Mouse (Mus musculus): ENCODE results near the gene Mob3b. TPM values are rescaled to one million over a fixed set of nuclear protein-coding genes. Genes with fewer than 3 reads are reported as not detected.

Mob3b gene
- polyA plus RNA-seq, 1 experiment from 2014 or later = 14.7 TPM

- 81% methylated on average over 3 of the region's 3 CpGs for WGBS
- Histone ChIP-seq H3K27ac (ENCODE audit: low read length) (no peak overlapping the region), H3K36me3 (ENCODE audit: insufficient read depth, low read length) (no peaks in the 10 kb centered on the region), H3K4me2 (replicated peaks; ENCODE audit: low read depth, low read length) (no peak overlapping the region), H3K9ac (replicated peaks; ENCODE audit: low read length) (no peak overlapping the region), H3K27me3 (ENCODE audit: insufficient read depth, low read length) (no peaks in the 10 kb centered on the region), H3K4me1 (ENCODE audit: insufficient read depth, low read length) (peaks cover 8% of the 10 kb centered on the region), H3K4me3 (ENCODE audit: low read length) (no peak overlapping the region), H3K9me3 (ENCODE audit: low read length) (no peaks in the 10 kb centered on the region)
- no peak for ATAC-seq (ENCODE audit: low FRiP score, low TSS enrichment)
Observed at GRCm38 (mm10) chr4:35032758-35033157, 124.5 kb downstream of the Mob3b start.

- Histone ChIP-seq H3K4me3 (ENCODE audit: low read length) (no peak overlapping the region), H3K36me3 (ENCODE audit: insufficient read depth, low read length) (no peaks in the 10 kb centered on the region), H3K4me2 (replicated peaks; ENCODE audit: low read depth, low read length) (no peak overlapping the region), H3K9me3 (ENCODE audit: low read length) (no peaks in the 10 kb centered on the region), H3K4me1 (ENCODE audit: insufficient read depth, low read length) (peaks cover 8% of the 10 kb centered on the region), H3K9ac (replicated peaks; ENCODE audit: low read length) (no peak overlapping the region), H3K27ac (ENCODE audit: low read length) (no peak overlapping the region), H3K27me3 (ENCODE audit: insufficient read depth, low read length) (no peaks in the 10 kb centered on the region)
- WGBS = 20% methylated on average over 3 of the region's 3 CpGs
- peak; percentile 23; the same call in 1 of the 2 replicates for ATAC-seq (ENCODE audit: low FRiP score, low TSS enrichment)
Observed at GRCm38 (mm10) chr4:35031623-35032022, 125.7 kb downstream of the Mob3b start.

- Histone ChIP-seq H3K4me1 (ENCODE audit: insufficient read depth, low read length) (peaks cover 8% of the 10 kb centered on the region), H3K9ac (replicated peaks; ENCODE audit: low read length) (no peak overlapping the region), H3K4me2 (replicated peaks; ENCODE audit: low read depth, low read length) (no peak overlapping the region), H3K36me3 (ENCODE audit: insufficient read depth, low read length) (no peaks in the 10 kb centered on the region), H3K9me3 (ENCODE audit: low read length) (no peaks in the 10 kb centered on the region), H3K27me3 (ENCODE audit: insufficient read depth, low read length) (no peaks in the 10 kb centered on the region), H3K4me3 (ENCODE audit: low read length) (no peak overlapping the region), H3K27ac (ENCODE audit: low read length) (no peak overlapping the region)
- peak; percentile 6; the same call in 1 of the 2 replicates for ATAC-seq (ENCODE audit: low FRiP score, low TSS enrichment)
- 58% methylated on average over 5 of the region's 5 CpGs for WGBS
Observed at GRCm38 (mm10) chr4:35031141-35031540, 126.1 kb downstream of the Mob3b start.

- Histone ChIP-seq H3K4me2 (replicated peaks; ENCODE audit: low read depth, low read length) (no peak overlapping the region), H3K27me3 (ENCODE audit: insufficient read depth, low read length) (no peaks in the 10 kb centered on the region), H3K4me1 (ENCODE audit: insufficient read depth, low read length) (no peaks in the 10 kb centered on the region), H3K36me3 (ENCODE audit: insufficient read depth, low read length) (no peaks in the 10 kb centered on the region), H3K9me3 (ENCODE audit: low read length) (no peaks in the 10 kb centered on the region), H3K27ac (ENCODE audit: low read length) (no peak overlapping the region), H3K9ac (replicated peaks; ENCODE audit: low read length) (no peak overlapping the region), H3K4me3 (ENCODE audit: low read length) (no peak overlapping the region)
- 96% methylated on average over 1 of the region's 1 CpGs for WGBS
- peak; percentile 46; the same call in 1 of the 2 replicates for ATAC-seq (ENCODE audit: low FRiP score, low TSS enrichment)
Observed at GRCm38 (mm10) chr4:35018416-35018815, 138.9 kb downstream of the Mob3b start.

- Histone ChIP-seq H3K27me3 (ENCODE audit: insufficient read depth, low read length) (no peaks in the 10 kb centered on the region), H3K4me2 (replicated peaks; ENCODE audit: low read depth, low read length) (peak overlapping the region; percentile 21; the same call in 1 of the 2 replicates), H3K4me1 (ENCODE audit: insufficient read depth, low read length) (peaks cover 12% of the 10 kb centered on the region; the same call in 1 of the 2 replicates), H3K27ac (ENCODE audit: low read length) (peak overlapping the region; percentile 35; the same call in 1 of the 2 replicates), H3K9ac (replicated peaks; ENCODE audit: low read length) (no peak overlapping the region), H3K36me3 (ENCODE audit: insufficient read depth, low read length) (no peaks in the 10 kb centered on the region), H3K9me3 (ENCODE audit: low read length) (no peaks in the 10 kb centered on the region), H3K4me3 (ENCODE audit: low read length) (no peak overlapping the region)
- WGBS = 15% methylated on average over 10 of the region's 10 CpGs
- ATAC-seq (ENCODE audit: low FRiP score, low TSS enrichment) = peak; percentile 90
Observed at GRCm38 (mm10) chr4:35012401-35013307, 144.6 kb downstream of the Mob3b start.

- Histone ChIP-seq H3K9me3 (ENCODE audit: low read length) (no peaks in the 10 kb centered on the region), H3K4me3 (ENCODE audit: low read length) (no peak overlapping the region), H3K27me3 (ENCODE audit: insufficient read depth, low read length) (no peaks in the 10 kb centered on the region), H3K9ac (replicated peaks; ENCODE audit: low read length) (no peak overlapping the region), H3K36me3 (ENCODE audit: insufficient read depth, low read length) (no peaks in the 10 kb centered on the region), H3K4me1 (ENCODE audit: insufficient read depth, low read length) (peaks cover 24% of the 10 kb centered on the region), H3K27ac (ENCODE audit: low read length) (no peak overlapping the region), H3K4me2 (replicated peaks; ENCODE audit: low read depth, low read length) (no peak overlapping the region)
- no peak for ATAC-seq (ENCODE audit: low FRiP score, low TSS enrichment)
- 33% methylated on average over 11 of the region's 11 CpGs for WGBS
Observed at GRCm38 (mm10) chr4:35006541-35007260, 150.6 kb downstream of the Mob3b start.

GRCm38 (mm10) chr4:35006056-35006455 lies 151.2 kb downstream of the Mob3b start:
- H3K9me3 ChIP-seq (ENCODE audit: low read length) = no peaks in the 10 kb centered on the region
- 63% methylated on average over 6 of the region's 6 CpGs for WGBS
- H3K9ac ChIP-seq (replicated peaks; ENCODE audit: low read length) = no peak overlapping the region
- H3K4me2 ChIP-seq (replicated peaks; ENCODE audit: low read depth, low read length) = no peak overlapping the region
- H3K4me3 ChIP-seq (ENCODE audit: low read length) = no peak overlapping the region
- H3K27me3 ChIP-seq (ENCODE audit: insufficient read depth, low read length) = no peaks in the 10 kb centered on the region
- no peak overlapping the region for H3K27ac ChIP-seq (ENCODE audit: low read length)
- no peaks in the 10 kb centered on the region for H3K36me3 ChIP-seq (ENCODE audit: insufficient read depth, low read length)
- peaks cover 23% of the 10 kb centered on the region for H3K4me1 ChIP-seq (ENCODE audit: insufficient read depth, low read length)
- ATAC-seq (ENCODE audit: low FRiP score, low TSS enrichment) = no peak

GRCm38 (mm10) chr4:35005068-35005769 lies 152.1 kb downstream of the Mob3b start:
- Histone ChIP-seq H3K27ac (ENCODE audit: low read length) (no peak overlapping the region), H3K27me3 (ENCODE audit: insufficient read depth, low read length) (no peaks in the 10 kb centered on the region), H3K36me3 (ENCODE audit: insufficient read depth, low read length) (no peaks in the 10 kb centered on the region), H3K4me3 (ENCODE audit: low read length) (no peak overlapping the region), H3K4me1 (ENCODE audit: insufficient read depth, low read length) (peaks cover 23% of the 10 kb centered on the region), H3K4me2 (replicated peaks; ENCODE audit: low read depth, low read length) (no peak overlapping the region), H3K9ac (replicated peaks; ENCODE audit: low read length) (no peak overlapping the region), H3K9me3 (ENCODE audit: low read length) (no peaks in the 10 kb centered on the region)
- no peak for ATAC-seq (ENCODE audit: low FRiP score, low TSS enrichment)
- WGBS = 66% methylated on average over 5 of the region's 5 CpGs

GRCm38 (mm10) chr4:35004473-35004872 lies 152.8 kb downstream of the Mob3b start:
- no peak overlapping the region for H3K4me3 ChIP-seq (ENCODE audit: low read length)
- H3K27me3 ChIP-seq (ENCODE audit: insufficient read depth, low read length) = no peaks in the 10 kb centered on the region
- peaks cover 23% of the 10 kb centered on the region for H3K4me1 ChIP-seq (ENCODE audit: insufficient read depth, low read length)
- 70% methylated on average over 8 of the region's 8 CpGs for WGBS
- H3K9me3 ChIP-seq (ENCODE audit: low read length) = no peaks in the 10 kb centered on the region
- H3K27ac ChIP-seq (ENCODE audit: low read length) = no peak overlapping the region
- H3K4me2 ChIP-seq (replicated peaks; ENCODE audit: low read depth, low read length) = no peak overlapping the region
- H3K9ac ChIP-seq (replicated peaks; ENCODE audit: low read length) = no peak overlapping the region
- no peak for ATAC-seq (ENCODE audit: low FRiP score, low TSS enrichment)
- H3K36me3 ChIP-seq (ENCODE audit: insufficient read depth, low read length) = no peaks in the 10 kb centered on the region
